Mouse (Mus musculus) liver, adult 2 months (tissue): ENCODE measurements at regions not wholly inside any gene's neighbourhood (a gene's known extent, or its start where the extent isn't known, plus 50 kb on each side); places are given as distances from the start of the nearest gene placed in this dataset.

Source experiments
- CTCF ChIP-seq: fragments of 200-500 bp; IDR thresholded peaks from 2 replicates; pipeline ENCODE4 v1.5.1; 2011; ENCODE audit warnings: low read depth, low read length, control low read depth
- POLR2A ChIP-seq: fragments of 200-500 bp; IDR thresholded peaks from 2 replicates; pipeline ENCODE4 v1.6.1; 2011; ENCODE audit warnings: low read length, control low read depth; ENCODE audit not compliant: insufficient read depth; ENCODE audit errors: extremely low read depth

DNA sequence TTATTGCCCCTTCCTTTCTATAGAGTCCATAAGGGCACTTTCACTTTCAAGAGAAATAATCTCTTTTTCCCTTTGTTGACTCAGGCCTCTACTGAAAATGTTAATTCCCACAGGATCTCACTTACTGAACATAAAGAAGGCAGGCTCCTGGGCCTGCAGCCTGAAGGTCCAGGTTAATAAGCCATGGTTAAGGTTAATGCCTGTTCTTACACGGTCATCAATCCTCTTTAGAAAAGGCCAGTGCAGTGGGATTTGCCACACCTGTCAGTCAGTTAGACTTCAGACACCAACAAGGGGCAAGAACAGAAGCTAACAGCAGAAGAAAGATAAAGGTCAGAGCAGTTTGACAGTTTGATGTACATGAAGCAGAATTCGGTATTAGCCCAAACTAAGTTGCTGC, 288.6 kb downstream of the Fam84b start:
- TF ChIP-seq POLR2A, result no peak
- no peak for TF ChIP-seq CTCF
